Mouse (Mus musculus) CH12.LX (cell line): ENCODE measurements around the gene Ppm1l. TPM values are rescaled to one million over a fixed set of nuclear protein-coding genes. Genes with fewer than 3 reads are reported as not detected.

ENCODE experiments used
- DNase-seq: peaks from one replicate; pipeline ENCODE4 v3.0.0-alpha.2; 2013; ENCODE audit errors: extremely low read depth
- H3K27ac ChIP-seq: 2 replicates; pipeline ENCODE4 v1.5.1; 2012; ENCODE audit warnings: low read depth, mild to moderate bottlenecking, control low read depth, moderate library complexity; ENCODE audit not compliant: insufficient read depth
- H3K27me3 ChIP-seq: replicated peaks from 2 replicates; pipeline ENCODE3; 2012; ENCODE audit warnings: inconsistent platforms
- H3K36me3 ChIP-seq, 2 experiments: replicated peaks in 1 of 2; 2 replicates each; pipeline versions ENCODE3 to v1.6.1; 2012; ENCODE audit warnings: inconsistent platforms in 1 of 2, low read length in 1 of 2, mild to moderate bottlenecking in 1 of 2, mixed read lengths in 1 of 2, moderate library complexity in 1 of 2; ENCODE audit not compliant: control insufficient read depth in 1 of 2, insufficient read depth in 1 of 2
- H3K4me1 ChIP-seq, 2 experiments: 2 replicates each; pipeline ENCODE4 v1.6.1; 2012; ENCODE audit warnings: inconsistent platforms in 1 of 2, moderate library complexity in 1 of 2; ENCODE audit not compliant: insufficient read depth in 2 of 2, control insufficient read depth in 1 of 2
- H3K4me2 ChIP-seq: 2 replicates; pipeline ENCODE4 v1.6.1; 2012; ENCODE audit warnings: low read depth, mild to moderate bottlenecking, control low read depth; ENCODE audit not compliant: poor library complexity, insufficient read depth, severe bottlenecking
- H3K4me3 ChIP-seq, 3 experiments: fragments of 150-350 bp in 1 of 3; sonication (generic) in 1 of 3; replicated peaks in 1 of 3; 2 replicates each; pipeline versions ENCODE3 to v1.5.1; 2011 to 2012; ENCODE audit warnings: low read depth in 2 of 3, low read length in 2 of 3, mild to moderate bottlenecking in 2 of 3, moderate library complexity in 2 of 3, control low read depth in 1 of 3, improper control_type of control experiment in 1 of 3, inconsistent platforms in 1 of 3, mixed read lengths in 1 of 3; ENCODE audit not compliant: poor library complexity in 1 of 3
- H3K79me2 ChIP-seq: replicated peaks from 2 replicates; pipeline ENCODE4 v1.6.1; 2012; ENCODE audit warnings: mild to moderate bottlenecking, moderate library complexity; ENCODE audit not compliant: control insufficient read depth, poor library complexity, insufficient read depth, severe bottlenecking; ENCODE audit errors: extremely low read depth
- H3K9ac ChIP-seq: 2 replicates; pipeline ENCODE4 v1.6.1; 2012; ENCODE audit warnings: low read depth, mild to moderate bottlenecking, control low read depth, moderate library complexity; ENCODE audit not compliant: insufficient read depth
- H3K9me3 ChIP-seq: replicated peaks from 2 replicates; pipeline ENCODE3; 2012; ENCODE audit warnings: low read length, inconsistent platforms, mixed read lengths
- CTCF ChIP-seq, 2 experiments: IDR thresholded peaks in 1 of 2; conservative IDR thresholded peaks in 1 of 2; 2 replicates each; pipeline ENCODE4 v1.5.1; 2011 to 2012; ENCODE audit warnings: low read depth in 2 of 2, low read length in 2 of 2, improper control_type of control experiment in 1 of 2, inconsistent platforms in 1 of 2, mild to moderate bottlenecking in 1 of 2, moderate library complexity in 1 of 2
- E2F4 ChIP-seq: IDR thresholded peaks from 2 replicates; pipeline ENCODE4 v1.6.1; 2011; ENCODE audit warnings: low read depth, low read length, improper control_type of control experiment; ENCODE audit not compliant: insufficient replicate concordance
- ETS1 ChIP-seq: conservative IDR thresholded peaks from 2 replicates; pipeline ENCODE4 v1.6.1; 2012; ENCODE audit warnings: low read depth, mild to moderate bottlenecking, inconsistent platforms, low read length, improper control_type of control experiment, moderate library complexity
- MAFK ChIP-seq: IDR thresholded peaks from 2 replicates; pipeline ENCODE4 v1.6.1; 2011; ENCODE audit warnings: low read length, improper control_type of control experiment; ENCODE audit not compliant: insufficient replicate concordance
- MAX ChIP-seq: IDR thresholded peaks from 2 replicates; pipeline ENCODE4 v1.6.1; 2011; ENCODE audit warnings: low read length, improper control_type of control experiment
- MAZ ChIP-seq: IDR thresholded peaks from 2 replicates; pipeline ENCODE4 v1.6.1; 2012; ENCODE audit warnings: low read depth, mild to moderate bottlenecking, inconsistent platforms, low read length, improper control_type of control experiment, moderate library complexity
- MXI1 ChIP-seq: IDR thresholded peaks from 2 replicates; pipeline ENCODE4 v1.6.1; 2011; ENCODE audit warnings: mild to moderate bottlenecking, low read depth, low read length, improper control_type of control experiment
- RAD21 ChIP-seq: IDR thresholded peaks from 2 replicates; pipeline ENCODE4 v1.6.1; 2011; ENCODE audit warnings: low read depth, mild to moderate bottlenecking, low read length, improper control_type of control experiment, moderate library complexity
- SIN3A ChIP-seq: IDR thresholded peaks from 2 replicates; pipeline ENCODE4 v1.6.1; 2012; ENCODE audit warnings: low read length, improper control_type of control experiment, inconsistent platforms
- TCF12 ChIP-seq: IDR thresholded peaks from 2 replicates; pipeline ENCODE4 v1.6.1; 2014; ENCODE audit warnings: low read depth, mild to moderate bottlenecking, inconsistent platforms, low read length, improper control_type of control experiment
- USF1 ChIP-seq: IDR thresholded peaks from 2 replicates; pipeline ENCODE4 v1.6.1; 2014; ENCODE audit warnings: low read depth, mild to moderate bottlenecking, inconsistent platforms, low read length, improper control_type of control experiment
- dilution Hi-C: fragments of 300-500 bp; cut with MboI; formaldehyde crosslinking; loops from 2 replicates; pipeline ENCODE4 v1.14.3; 2020; ENCODE audit warnings: low sequenced_read_pairs; ENCODE audit not compliant: extremely low pct_unique_long_range_greater_than_20kb, extremely low pct_ligation_motif_present
- in situ Hi-C: fragments of 300-500 bp; cut with MboI; formaldehyde crosslinking; loops from 3 replicates; pipeline ENCODE4 v1.14.3; 2019; ENCODE audit warnings: low sequenced_read_pairs, low pct_ligation_motif_present, low pct_unique_long_range_greater_than_20kb, mixed read lengths
- polyA plus RNA-seq: library from polyadenylated mRNA; unstranded; fragments of >175 nt; gene quantifications from 2 replicates; pipeline ENCODE4 v1.2.1, GENCODE M21; 2012; ENCODE audit warnings: low read depth; ENCODE audit not compliant: insufficient read length
- total RNA-seq, 2 experiments: library from RNA; depleted of rRNA; stranded (reverse); fragments of 300-350 nt in 1 of 2; fragments of >200 nt in 1 of 2; gene quantifications; 2 replicates each; pipeline ENCODE4 v1.2.3; 2012 to 2014

Gene Ppm1l
- total and polyA plus RNA-seq, 3 experiments: 0.68 to 2.4 (median 1.7) TPM

DNA sequence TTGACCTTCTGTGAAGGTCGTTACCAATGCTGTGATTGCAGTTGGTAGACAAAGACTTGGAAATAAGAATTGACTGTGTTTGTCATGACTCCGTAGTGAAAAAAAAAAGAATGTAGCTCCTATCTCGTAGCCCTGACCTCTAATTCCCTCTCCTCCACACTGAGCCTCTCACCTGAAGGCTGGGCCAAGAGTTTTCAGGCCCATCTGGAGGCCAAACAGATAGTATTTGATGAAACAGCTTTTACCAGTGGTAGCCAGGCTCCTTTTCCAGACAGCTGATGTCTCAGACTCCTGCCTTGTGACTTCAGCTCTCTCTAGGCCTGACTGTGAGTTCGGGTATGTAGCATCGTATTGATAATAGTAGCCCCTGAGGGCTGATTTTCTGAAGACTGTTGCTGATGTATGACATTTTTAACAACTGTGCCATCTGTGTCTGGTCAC lies 45.7 kb downstream of the Ppm1l start:
- H3K27ac ChIP-seq: no peak overlapping the region
- no peaks in the 10 kb centered on the region for H3K27me3 ChIP-seq
- in situ Hi-C loops (no loop called here), dilution Hi-C loops (no loop called here)
- no peak overlapping the region for H3K9ac ChIP-seq
- no peak overlapping the region for H3K4me2 ChIP-seq
- no peak for TF ChIP-seq CTCF (conservative IDR thresholded peaks at IDR 0.05 in 1 of 2, IDR thresholded peaks at IDR 0.05 in 1 of 2; ENCODE audit: low read depth in 2 of 2, low read length in 2 of 2)
- TF ChIP-seq MXI1: no peak
- TF ChIP-seq MAZ: no peak
- no peaks in the 10 kb centered on the region for H3K79me2 ChIP-seq
- no peaks in the 10 kb centered on the region for H3K9me3 ChIP-seq
- H3K36me3 ChIP-seq: no peaks in the 10 kb centered on the region
- H3K4me3 ChIP-seq: no peak overlapping the region
- DNase-seq: no peak
- H3K4me1 ChIP-seq: no peaks in the 10 kb centered on the region

DNA sequence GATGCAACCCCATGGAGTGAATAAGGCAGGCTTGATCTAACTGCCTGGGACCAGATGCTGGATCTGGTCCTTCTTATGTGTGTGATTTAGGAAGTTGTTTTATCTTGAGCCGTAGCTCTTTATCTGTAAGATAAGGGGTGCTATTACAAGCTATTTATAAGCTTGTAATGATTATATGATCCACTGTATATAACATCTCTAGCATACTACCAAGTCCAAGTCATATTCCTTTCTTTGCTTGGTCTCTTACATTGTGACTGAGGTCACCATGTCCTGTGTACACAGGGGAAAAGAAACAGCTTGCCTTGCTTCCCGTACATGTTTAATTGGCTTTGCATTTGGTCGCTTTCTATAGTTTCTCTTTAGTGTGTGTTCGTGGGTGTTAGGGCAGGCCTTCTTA lies 46.2 kb downstream of the Ppm1l start:
- in situ Hi-C loops: no loop called here
- Histone ChIP-seq H3K27me3 (no peaks in the 10 kb centered on the region), H3K79me2 (no peaks in the 10 kb centered on the region), H3K9ac (no peak overlapping the region), H3K4me1 (no peaks in the 10 kb centered on the region), H3K36me3 (no peaks in the 10 kb centered on the region), H3K27ac (no peak overlapping the region), H3K4me2 (no peak overlapping the region), H3K4me3 (no peak overlapping the region), H3K9me3 (no peaks in the 10 kb centered on the region)
- no peak for TF ChIP-seq USF1
- dilution Hi-C loops: no loop called here
- DNase-seq: no peak

GRCm38 (mm10) chr3:69364151-69364550 lies 47.5 kb downstream of the Ppm1l start:
- H3K27ac ChIP-seq: no peak overlapping the region
- DNase-seq: no peak
- dilution Hi-C loops (no loop called here), in situ Hi-C loops (no loop called here)
- no peaks in the 10 kb centered on the region for H3K27me3 ChIP-seq
- H3K9ac ChIP-seq: no peak overlapping the region
- H3K79me2 ChIP-seq: no peaks in the 10 kb centered on the region
- H3K4me2 ChIP-seq: no peak overlapping the region
- H3K4me3 ChIP-seq: no peak overlapping the region
- no peaks in the 10 kb centered on the region for H3K36me3 ChIP-seq
- no peaks in the 10 kb centered on the region for H3K9me3 ChIP-seq
- TF ChIP-seq E2F4 (no peak), RAD21 (no peak), MXI1 (no peak), ETS1 (no peak), SIN3A (no peak), TCF12 (no peak), MAFK (no peak), MAX (no peak)
- no peaks in the 10 kb centered on the region for H3K4me1 ChIP-seq
